Mouse (Mus musculus) stomach, postnatal 0 days (tissue): ENCODE measurements at regions not wholly inside any gene's neighbourhood (a gene's known extent, or its start where the extent isn't known, plus 50 kb on each side); places are given as distances from the start of the nearest gene placed in this dataset.

ENCODE experiments used
- ATAC-seq: fragments of 200-750 bp; cut with Nextera tagmentation; 2 replicates; pipeline ENCODE4 v1.8.0; 2017; ENCODE audit not compliant: low FRiP score, low TSS enrichment
- DNase-seq: peaks from one replicate; pipeline ENCODE4 v3.0.0-alpha.2; 2016; ENCODE audit warnings: low spot score
- H3K27ac ChIP-seq: fragments of 300-500 bp; sonication (generic); replicated peaks from 2 replicates; pipeline ENCODE4 v1.5.1; 2014; ENCODE audit warnings: mild to moderate bottlenecking, control low read depth
- H3K27me3 ChIP-seq: fragments of 300-500 bp; sonication (generic); 2 replicates; pipeline ENCODE4 v1.6.1; 2014; ENCODE audit warnings: low read length; ENCODE audit not compliant: control insufficient read depth, insufficient read depth
- H3K36me3 ChIP-seq: fragments of 300-500 bp; sonication (generic); 2 replicates; pipeline ENCODE4 v1.6.1; 2014; ENCODE audit warnings: low read length, mixed read lengths; ENCODE audit not compliant: control insufficient read depth, insufficient read depth
- H3K4me1 ChIP-seq: fragments of 300-500 bp; sonication (generic); replicated peaks from 2 replicates; pipeline ENCODE4 v1.6.1; 2014; ENCODE audit warnings: antibody characterized with exemption; ENCODE audit not compliant: control insufficient read depth, insufficient read depth
- H3K4me2 ChIP-seq: fragments of 300-500 bp; sonication (generic); replicated peaks from 2 replicates; pipeline ENCODE4 v1.6.1; 2014; ENCODE audit warnings: low read depth, mild to moderate bottlenecking, control low read depth, moderate library complexity
- H3K4me3 ChIP-seq: fragments of 300-500 bp; sonication (generic); 2 replicates; pipeline ENCODE4 v1.5.1; 2014; ENCODE audit warnings: low read depth, low read length, control low read depth
- H3K9ac ChIP-seq: fragments of 300-500 bp; sonication (generic); 2 replicates; pipeline ENCODE4 v1.6.1; 2014; ENCODE audit warnings: mild to moderate bottlenecking, low read length, control low read depth, mixed read lengths
- H3K9me3 ChIP-seq: fragments of 300-500 bp; sonication (generic); 2 replicates; pipeline ENCODE4 v1.6.1; 2016; ENCODE audit warnings: low read length; ENCODE audit not compliant: control insufficient read depth
- CTCF ChIP-seq: IDR thresholded peaks from 2 replicates; pipeline ENCODE4 v1.5.1; 2016; ENCODE audit warnings: antibody characterized with exemption, low read depth, mild to moderate bottlenecking, moderate library complexity
- EP300 ChIP-seq: optimal IDR thresholded peaks from 2 replicates; pipeline ENCODE3; 2016; ENCODE audit warnings: antibody characterized with exemption
- WGBS: fragments of 180-500 bp; shearing (Covaris S2); extraction: QIAGEN DNeasy Blood & Tissue Kit; methylation state at CpG from one replicate; pipeline ENCODE4 v1.1.7; 2014; 5-methylcytosine and 5-hydroxymethylcytosine counted together

- Histone ChIP-seq H3K4me2 (no peak overlapping the region), H3K9ac (no peak overlapping the region), H3K27me3 (no peaks in the 10 kb centered on the region), H3K4me1 (no peaks in the 10 kb centered on the region), H3K36me3 (no peaks in the 10 kb centered on the region), H3K27ac (no peak overlapping the region), H3K9me3 (no peaks in the 10 kb centered on the region), H3K4me3 (no peak overlapping the region)
- TF ChIP-seq EP300 (no peak), CTCF (no peak)
- 61% methylated on average over 5 of the region's 5 CpGs for WGBS
- no peak for ATAC-seq
- DNase-seq, result no peak
Measured at GRCm38 (mm10) chr9:41360356-41360755, 198.9 kb upstream of the Ubash3b start.

GRCm38 (mm10) chr9:41359286-41359685, 197.8 kb upstream of the Ubash3b start:
- Histone ChIP-seq H3K27me3 (no peaks in the 10 kb centered on the region), H3K4me1 (no peaks in the 10 kb centered on the region), H3K9ac (no peak overlapping the region), H3K9me3 (no peaks in the 10 kb centered on the region), H3K4me2 (no peak overlapping the region), H3K36me3 (no peaks in the 10 kb centered on the region), H3K27ac (no peak overlapping the region), H3K4me3 (no peak overlapping the region)
- 82% methylated on average over 3 of the region's 3 CpGs for WGBS
- DNase-seq (no peak), ATAC-seq (0 out of 2 replicates have a peak, but pooled peaks have one; percentile 18)
- no peak for TF ChIP-seq EP300
- TF ChIP-seq CTCF, result no peak

GRCm38 (mm10) chr9:41345338-41345737, 183.8 kb upstream of the Ubash3b start:
- Histone ChIP-seq H3K4me2 (no peak overlapping the region), H3K9ac (no peak overlapping the region), H3K4me1 (no peaks in the 10 kb centered on the region), H3K4me3 (no peak overlapping the region), H3K9me3 (no peaks in the 10 kb centered on the region), H3K27ac (no peak overlapping the region), H3K36me3 (no peaks in the 10 kb centered on the region), H3K27me3 (no peaks in the 10 kb centered on the region)
- TF ChIP-seq CTCF (no peak), EP300 (no peak)
- ATAC-seq (no peak), DNase-seq (no peak)
- WGBS, result 66% methylated on average over 2 of the region's 2 CpGs

- no peak for ATAC-seq
- H3K9ac ChIP-seq, result no peak overlapping the region
- 80% methylated on average over 2 of the region's 2 CpGs for WGBS
Measured at GRCm38 (mm10) chr9:41337375-41337774, 175.9 kb upstream of the Ubash3b start.

GRCm38 (mm10) chr9:41336801-41337200, 175.3 kb upstream of the Ubash3b start:
- no peak overlapping the region for H3K9ac ChIP-seq
- no peak overlapping the region for H3K27ac ChIP-seq
- no peaks in the 10 kb centered on the region for H3K27me3 ChIP-seq
- no peak for DNase-seq
- H3K9me3 ChIP-seq, result no peaks in the 10 kb centered on the region
- H3K4me2 ChIP-seq, result no peak overlapping the region
- H3K36me3 ChIP-seq, result no peaks in the 10 kb centered on the region
- no peak for ATAC-seq
- H3K4me1 ChIP-seq, result no peaks in the 10 kb centered on the region
- WGBS, result 64% methylated on average over 6 of the region's 6 CpGs
- no peak for TF ChIP-seq CTCF
- TF ChIP-seq EP300, result no peak
- H3K4me3 ChIP-seq, result no peak overlapping the region

More at GRCm38 (mm10) chr9:41337375-41337774, 175.9 kb upstream of the Ubash3b start:
- H3K36me3 ChIP-seq, result no peaks in the 10 kb centered on the region
- no peaks in the 10 kb centered on the region for H3K9me3 ChIP-seq
- TF ChIP-seq EP300, result no peak
- TF ChIP-seq CTCF, result no peak
- no peak overlapping the region for H3K4me3 ChIP-seq
- H3K27ac ChIP-seq, result no peak overlapping the region
- H3K4me2 ChIP-seq, result no peak overlapping the region
- no peak for DNase-seq
- H3K27me3 ChIP-seq, result no peaks in the 10 kb centered on the region
- H3K4me1 ChIP-seq, result no peaks in the 10 kb centered on the region

GRCm38 (mm10) chr9:41334462-41335241, 173.2 kb upstream of the Ubash3b start:
- no peak overlapping the region for H3K9ac ChIP-seq

More at GRCm38 (mm10) chr9:41334462-41335241, 173.2 kb upstream of the Ubash3b start:
- no peak for TF ChIP-seq CTCF
- H3K4me1 ChIP-seq, result no peaks in the 10 kb centered on the region
- H3K4me3 ChIP-seq, result no peak overlapping the region
- no peaks in the 10 kb centered on the region for H3K36me3 ChIP-seq
- WGBS, result 22% methylated on average over 10 of the region's 10 CpGs
- DNase-seq (no peak), ATAC-seq (no peak)
- H3K4me2 ChIP-seq, result no peak overlapping the region
- no peak overlapping the region for H3K27ac ChIP-seq
- H3K9me3 ChIP-seq, result no peaks in the 10 kb centered on the region
- H3K27me3 ChIP-seq, result no peaks in the 10 kb centered on the region
